8 mouse cellular contexts compared by ENCODE assay signal in the genomic region with DNA sequence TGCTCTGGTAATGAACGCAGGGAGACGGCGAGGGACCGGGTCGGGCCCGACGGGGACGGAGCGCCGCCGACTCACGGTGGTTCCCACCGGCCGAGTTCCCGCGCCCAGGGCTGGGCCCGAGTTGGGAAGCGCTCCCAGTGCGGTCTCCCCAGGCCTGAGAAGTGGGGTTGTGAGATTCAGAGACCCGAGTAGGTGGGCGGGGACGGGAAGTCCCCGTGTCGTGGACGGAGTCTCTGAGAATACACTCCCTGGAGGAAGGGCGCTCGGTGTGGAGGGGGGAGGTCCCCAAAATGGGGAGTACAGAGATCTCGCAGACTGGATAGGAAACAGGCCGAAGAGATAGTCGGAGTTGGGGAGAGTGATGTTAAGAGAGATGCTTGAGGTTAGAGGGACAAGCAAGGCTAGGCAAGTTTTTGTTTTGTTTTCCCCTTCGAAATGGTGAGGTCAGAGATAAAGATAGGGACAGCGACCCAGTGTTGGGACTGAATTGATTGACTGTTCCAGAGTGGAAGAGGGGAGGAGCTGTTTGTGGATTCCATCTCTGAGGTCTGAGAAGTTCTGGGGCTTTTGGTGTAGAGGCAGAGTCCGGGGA. TPM values are rescaled to one million over a fixed set of nuclear protein-coding genes. Genes with fewer than 3 reads are reported as not detected.
A peak's percentile ranks its signal among the peaks of the same experiment; 100 is the strongest.
DNase-seq lines count a peak whose midpoint lies in the region; ATAC-seq and TF ChIP-seq lines count a peak whose summit lies in the region.

No protein-coding gene starts in this region.

- peak overlapping the region; percentile 97 for H3K9ac ChIP-seq in lung, embryonic 16.5 days (ENCODE audit: low read length)
- peak overlapping the region; percentile 83 for H3K9ac ChIP-seq in stomach, embryonic 15.5 days

- ATAC-seq in lung, embryonic 16.5 days (ENCODE audit: low read depth), result peak; percentile 77
- peak; percentile 62; the same call in 1 of the 2 replicates for ATAC-seq in stomach, embryonic 15.5 days (ENCODE audit: insufficient read depth, low FRiP score, low read depth)

- H3K9me3 ChIP-seq in hindbrain, embryonic 10.5 days, result no peaks in the 10 kb centered on the region
- no peaks in the 10 kb centered on the region for H3K9me3 ChIP-seq in lung, embryonic 16.5 days (ENCODE audit: control insufficient read depth, low read length)
- H3K9me3 ChIP-seq in stomach, embryonic 15.5 days, result no peaks in the 10 kb centered on the region

- no peak for TF ChIP-seq POLR2A in spleen, adult 2 months (IDR thresholded peaks at IDR 0.05; ENCODE audit: low read depth, low read length)

- peaks cover 3% of the 10 kb centered on the region; the same call in 1 of the 2 replicates for H3K4me1 ChIP-seq in spleen, adult 2 months (ENCODE audit: control insufficient read depth, insufficient read depth, insufficient read length)
- H3K4me1 ChIP-seq in hindbrain, embryonic 10.5 days (replicated peaks), result peaks cover 22% of the 10 kb centered on the region
- peaks cover 2% of the 10 kb centered on the region for H3K4me1 ChIP-seq in lung, embryonic 16.5 days (replicated peaks; ENCODE audit: control insufficient read depth, insufficient read depth, low read length)
- H3K4me1 ChIP-seq in stomach, embryonic 15.5 days, result peaks cover 3% of the 10 kb centered on the region; the same call in 1 of the 2 replicates

- no peaks in the 10 kb centered on the region for H3K36me3 ChIP-seq in spleen, adult 2 months (ENCODE audit: control insufficient read depth, insufficient read depth, low read length)
- peaks cover 21% of the 10 kb centered on the region for H3K36me3 ChIP-seq in hindbrain, embryonic 10.5 days
- H3K36me3 ChIP-seq in lung, embryonic 16.5 days (ENCODE audit: control insufficient read depth, insufficient read depth, low read length), result 0 out of 2 replicates have a peak, but pooled peaks cover 2% of the 10 kb centered on the region
- H3K36me3 ChIP-seq in stomach, embryonic 15.5 days, result no peaks in the 10 kb centered on the region

- peak; percentile 21 to 30 for DNase-seq in spleen, adult 2 months (ENCODE audit: low read depth in 1 of 2, low spot score in 2 of 2)
- DNase-seq in spleen, postnatal 10 days (ENCODE audit: low spot score in 2 of 2), result no peak
- DNase-seq in c-Kit-positive CD71-positive TER-119-negative erythroid progenitor cells, embryonic 14.5 days (ENCODE audit: low read depth), result peak; percentile 29
- DNase-seq in hindbrain, embryonic 10.5 days (ENCODE audit: low spot score), result no peak
- DNase-seq in frontal cortex, adult 2 months (ENCODE audit: extremely low spot score in 1 of 2, low spot score in 1 of 2), result no peak
- no peak for DNase-seq in urinary bladder, postnatal 25 days (ENCODE audit: low spot score)

- peak overlapping the region; percentile 85 for H3K27ac ChIP-seq in spleen, adult 2 months (ENCODE audit: insufficient read depth, low read length)
- H3K27ac ChIP-seq in hindbrain, embryonic 10.5 days, result peak overlapping the region; percentile 98
- H3K27ac ChIP-seq in lung, embryonic 16.5 days (ENCODE audit: low read length), result peak overlapping the region; percentile 92
- H3K27ac ChIP-seq in stomach, embryonic 15.5 days, result peak overlapping the region; percentile 87

- peak overlapping the region; percentile 62 for H3K4me2 ChIP-seq in lung, embryonic 16.5 days (ENCODE audit: low read depth, low read length)
- H3K4me2 ChIP-seq in stomach, embryonic 15.5 days, result peak overlapping the region; percentile 66

- peak overlapping the region; percentile 94 for H3K4me3 ChIP-seq in spleen, adult 2 months (ENCODE audit: extremely low read depth, insufficient read depth, insufficient read length)
- H3K4me3 ChIP-seq in hindbrain, embryonic 10.5 days, result peak overlapping the region; percentile 84
- peak overlapping the region; percentile 91 for H3K4me3 ChIP-seq in lung, embryonic 16.5 days (ENCODE audit: low read length)
- H3K4me3 ChIP-seq in stomach, embryonic 15.5 days (replicated peaks), result peak overlapping the region; percentile 68

- WGBS in spleen, adult 2 months, result 3% methylated on average over 33 of the region's 33 CpGs
- WGBS in hindbrain, embryonic 10.5 days, result under 1% methylated on average over 33 of the region's 33 CpGs
- WGBS in lung, embryonic 16.5 days, result under 1% methylated on average over 32 of the region's 33 CpGs
- WGBS in stomach, embryonic 15.5 days, result under 1% methylated on average over 33 of the region's 33 CpGs

- TF ChIP-seq CTCF in spleen, adult 2 months (IDR thresholded peaks at IDR 0.05; ENCODE audit: extremely low read depth, insufficient read depth, insufficient read length, insufficient replicate concordance), result no peak

- no peaks in the 10 kb centered on the region for H3K27me3 ChIP-seq in spleen, adult 2 months (ENCODE audit: control insufficient read depth, insufficient read depth, low read length)
- no peaks in the 10 kb centered on the region for H3K27me3 ChIP-seq in hindbrain, embryonic 10.5 days (ENCODE audit: insufficient read depth, poor library complexity, severe bottlenecking)
- H3K27me3 ChIP-seq in lung, embryonic 16.5 days (ENCODE audit: control insufficient read depth, insufficient read depth, low read depth, low read length), result no peaks in the 10 kb centered on the region
- no peaks in the 10 kb centered on the region for H3K27me3 ChIP-seq in stomach, embryonic 15.5 days (replicated peaks)

RNA-seq across cellular contexts. Expression of a gene that starts 0.5 kb away (rescaled TPM):
- polyA plus RNA-seq in spleen, adult 2 months (2012; rRNA removed), result 49.6 and 99.6 TPM in 2 replicates
- 149 and 168 TPM in 2 replicates for polyA plus RNA-seq in hindbrain, embryonic 10.5 days (2016; fragmentation: Nextera tagmentation; extraction: Ambion mirVana)
- polyA plus RNA-seq in lung, embryonic 16.5 days (2015; fragmentation: Nextera tagmentation; extraction: Ambion mirVana), result 226 and 238 TPM in 2 replicates
- 185 and 189 TPM in 2 replicates for polyA plus RNA-seq in stomach, embryonic 15.5 days (2015; fragmentation: Nextera tagmentation; extraction: Ambion mirVana)
- 82.2 and 82.4 TPM in 2 replicates for polyA plus RNA-seq in frontal cortex, adult 2 months (2012; rRNA removed)

RNA-seq across cellular contexts. Expression of a gene that starts 36.0 kb away (rescaled TPM):
- polyA plus RNA-seq in spleen, adult 2 months (2012; rRNA removed), result 17.2 and 17.9 TPM in 2 replicates
- 222 and 241 TPM in 2 replicates for polyA plus RNA-seq in hindbrain, embryonic 10.5 days (2016; fragmentation: Nextera tagmentation; extraction: Ambion mirVana)
- 255 and 264 TPM in 2 replicates for polyA plus RNA-seq in lung, embryonic 16.5 days (2015; fragmentation: Nextera tagmentation; extraction: Ambion mirVana)
- 266 and 271 TPM in 2 replicates for polyA plus RNA-seq in stomach, embryonic 15.5 days (2015; fragmentation: Nextera tagmentation; extraction: Ambion mirVana)
- 421 and 422 TPM in 2 replicates for polyA plus RNA-seq in frontal cortex, adult 2 months (2012; rRNA removed)

Comparison
In these comparisons a context has a peak if more than half of its experiments do, and no peak if none do; other contexts are left out.
1. DNase-seq: peak in spleen, adult 2 months (2 of 2) and c-Kit-positive CD71-positive TER-119-negative erythroid progenitor cells, embryonic 14.5 days (single experiment); none in spleen, postnatal 10 days (0 of 2), hindbrain, embryonic 10.5 days (single experiment), frontal cortex, adult 2 months (0 of 2) and urinary bladder, postnatal 25 days (single experiment).
2. RNA of a gene that starts 36.0 kb away (polyA plus RNA-seq): 421 to 422 TPM in frontal cortex, adult 2 months, 266 to 271 TPM in stomach, embryonic 15.5 days, 255 to 264 TPM in lung, embryonic 16.5 days and 222 to 241 TPM in hindbrain, embryonic 10.5 days; 17.2 to 17.9 TPM in spleen, adult 2 months; every median in the first group is over 10 times any median in the second.
3. Peak in every context shown above with its lines, with median percentiles within 50 percentile points of each other: H3K27ac ChIP-seq and H3K4me3 ChIP-seq.